8 mouse cellular contexts compared by ENCODE assay signal in the genomic region with DNA sequence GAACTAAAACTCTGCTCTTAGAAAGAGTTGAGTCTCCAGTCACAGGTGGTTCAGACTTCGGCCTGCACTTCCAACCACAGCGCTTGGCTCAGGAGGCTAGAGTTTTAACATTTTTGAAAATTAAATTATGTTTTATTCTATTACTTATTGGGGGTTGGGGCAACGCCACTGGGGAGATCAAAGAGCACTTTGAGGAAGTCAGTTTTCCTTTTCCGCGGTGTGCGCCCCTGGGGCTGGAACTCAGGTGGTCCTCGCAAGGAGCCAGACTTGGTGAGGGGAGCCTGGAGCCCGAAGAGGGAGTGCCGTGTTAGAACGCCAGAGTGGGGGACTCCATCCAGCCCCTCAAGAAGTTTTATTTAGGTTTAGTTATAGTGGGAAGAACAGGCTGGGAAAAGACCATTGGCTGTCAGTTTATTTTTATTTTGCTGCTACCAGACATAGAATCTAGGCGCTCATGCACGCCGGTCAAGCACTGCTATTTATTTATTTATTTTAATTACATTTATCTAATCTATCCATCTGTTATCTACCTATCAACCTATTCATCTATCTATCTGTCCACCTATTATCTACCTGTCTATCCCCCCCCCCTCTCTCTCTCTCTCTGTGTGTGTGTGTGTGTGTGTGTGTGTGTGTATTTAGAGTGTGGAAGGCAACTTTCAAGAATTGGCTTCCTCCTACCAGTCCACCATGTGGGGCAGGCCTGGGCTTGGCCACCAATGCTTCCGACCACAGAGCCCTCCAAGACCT. TPM values are rescaled to one million over a fixed set of nuclear protein-coding genes. Genes with fewer than 3 reads are reported as not detected.
A peak's percentile ranks its signal among the peaks of the same experiment; 100 is the strongest.
DNase-seq lines count a peak whose midpoint lies in the region; ATAC-seq and TF ChIP-seq lines count a peak whose summit lies in the region.

No protein-coding gene starts in this region.

- no peak overlapping the region for H3K27ac ChIP-seq in heart, embryonic 15.5 days
- H3K27ac ChIP-seq in embryonic facial prominence, embryonic 10.5 days (replicated peaks), result no peak overlapping the region
- H3K27ac ChIP-seq in hindbrain, postnatal 0 days, result no peak overlapping the region
- no peak overlapping the region for H3K27ac ChIP-seq in midbrain, embryonic 12.5 days (replicated peaks)

- TF ChIP-seq CTCF in hindbrain, postnatal 0 days (IDR thresholded peaks at IDR 0.05; ENCODE audit: low read depth), result no peak

- H3K9me3 ChIP-seq in heart, embryonic 15.5 days (replicated peaks), result no peaks in the 10 kb centered on the region
- no peaks in the 10 kb centered on the region for H3K9me3 ChIP-seq in embryonic facial prominence, embryonic 10.5 days
- H3K9me3 ChIP-seq in hindbrain, postnatal 0 days (ENCODE audit: low read length), result no peaks in the 10 kb centered on the region
- no peaks in the 10 kb centered on the region for H3K9me3 ChIP-seq in midbrain, embryonic 12.5 days

- no peak for DNase-seq in heart, postnatal 10 days
- peak; percentile 39 for DNase-seq in embryonic facial prominence, embryonic 10.5 days (ENCODE audit: low spot score)
- no peak for DNase-seq in hindbrain, postnatal 0 days (ENCODE audit: low spot score)
- no peak for DNase-seq in left cerebral cortex, adult 9 months (ENCODE audit: low spot score in 2 of 2)
- no peak for DNase-seq in right cerebral cortex, postnatal 25 days
- no peak for DNase-seq in thymus, postnatal 10 days (ENCODE audit: low spot score in 2 of 2)

- H3K27me3 ChIP-seq in heart, embryonic 15.5 days, result no peaks in the 10 kb centered on the region
- H3K27me3 ChIP-seq in embryonic facial prominence, embryonic 10.5 days (replicated peaks; ENCODE audit: low read depth, poor library complexity, severe bottlenecking), result peaks cover 22% of the 10 kb centered on the region
- H3K27me3 ChIP-seq in hindbrain, postnatal 0 days (ENCODE audit: insufficient read depth, low read length), result 0 out of 2 replicates have a peak, but pooled peaks cover 4% of the 10 kb centered on the region
- H3K27me3 ChIP-seq in midbrain, embryonic 12.5 days, result peaks cover 66% of the 10 kb centered on the region

- WGBS in heart, embryonic 15.5 days, result 38% methylated on average over 14 of the region's 14 CpGs
- 13% methylated on average over 14 of the region's 14 CpGs for WGBS in embryonic facial prominence, embryonic 10.5 days
- 35% methylated on average over 14 of the region's 14 CpGs for WGBS in hindbrain, postnatal 0 days
- WGBS in midbrain, embryonic 12.5 days, result 16% methylated on average over 14 of the region's 14 CpGs

- ATAC-seq in heart, embryonic 15.5 days (replicated peaks; ENCODE audit: insufficient number of reproducible peaks, insufficient read depth, low FRiP score, low read depth), result no peak
- ATAC-seq in hindbrain, postnatal 0 days, result no peak
- ATAC-seq in midbrain, embryonic 12.5 days (ENCODE audit: low FRiP score, low read depth), result no peak

- H3K9ac ChIP-seq in heart, embryonic 15.5 days, result no peak overlapping the region
- no peak overlapping the region for H3K9ac ChIP-seq in hindbrain, postnatal 0 days (replicated peaks; ENCODE audit: low read length)
- H3K9ac ChIP-seq in midbrain, embryonic 12.5 days (replicated peaks), result no peak overlapping the region

- peak overlapping the region; percentile 85 for H3K4me2 ChIP-seq in heart, embryonic 15.5 days
- peak overlapping the region; percentile 73 for H3K4me2 ChIP-seq in hindbrain, postnatal 0 days (ENCODE audit: low read depth, low read length)
- H3K4me2 ChIP-seq in midbrain, embryonic 12.5 days (replicated peaks), result 0 out of 2 replicates have a peak overlapping the region, but pooled peaks have one; percentile 55

- H3K4me3 ChIP-seq in heart, embryonic 15.5 days, result peak overlapping the region; percentile 62
- H3K4me3 ChIP-seq in embryonic facial prominence, embryonic 10.5 days, result peak overlapping the region; percentile 78
- peak overlapping the region; percentile 50 for H3K4me3 ChIP-seq in hindbrain, postnatal 0 days (ENCODE audit: low read length)
- peak overlapping the region; percentile 46; the same call in 1 of the 2 replicates for H3K4me3 ChIP-seq in midbrain, embryonic 12.5 days

- no peaks in the 10 kb centered on the region for H3K36me3 ChIP-seq in heart, embryonic 15.5 days
- H3K36me3 ChIP-seq in embryonic facial prominence, embryonic 10.5 days (replicated peaks), result no peaks in the 10 kb centered on the region
- H3K36me3 ChIP-seq in hindbrain, postnatal 0 days (ENCODE audit: insufficient read depth, low read length), result no peaks in the 10 kb centered on the region
- no peaks in the 10 kb centered on the region for H3K36me3 ChIP-seq in midbrain, embryonic 12.5 days

- H3K4me1 ChIP-seq in heart, embryonic 15.5 days (replicated peaks), result peaks cover 24% of the 10 kb centered on the region
- peaks cover 25% of the 10 kb centered on the region for H3K4me1 ChIP-seq in embryonic facial prominence, embryonic 10.5 days
- H3K4me1 ChIP-seq in hindbrain, postnatal 0 days (ENCODE audit: insufficient read depth, low read length), result peaks cover 5% of the 10 kb centered on the region; the same call in 1 of the 2 replicates
- H3K4me1 ChIP-seq in midbrain, embryonic 12.5 days, result peaks cover 9% of the 10 kb centered on the region

- intact Hi-C loops in heart, postnatal 10 days (cut with DNase I), result loop anchor here (10.0 kb wide), 1 partner anchor 205 kb away; no protein-coding TSS in a partner anchor

RNA-seq across cellular contexts. Expression of gene Elf2, which starts 19.3 kb away (rescaled TPM):
- polyA plus RNA-seq in heart, embryonic 15.5 days (2015; fragmentation: Nextera tagmentation; extraction: Ambion mirVana), result 51.3 and 55.4 TPM in 2 replicates
- total RNA-seq in heart, postnatal 10 days (2021), result 10 to 100 TPM; 79.8 to 85.1 TPM
- polyA plus RNA-seq in embryonic facial prominence, embryonic 10.5 days (2016; fragmentation: Nextera tagmentation; extraction: Ambion mirVana), result 42.0 and 49.2 TPM in 2 replicates
- total RNA-seq in hindbrain, postnatal 0 days (2014; rRNA removed), result 47.8 and 56.2 TPM in 2 replicates
- polyA plus RNA-seq in hindbrain, postnatal 0 days (2015; fragmentation: Nextera tagmentation; extraction: Ambion mirVana), result 31.2 and 32.6 TPM in 2 replicates
- 38.3 and 50.1 TPM in 2 replicates for polyA plus RNA-seq in midbrain, embryonic 12.5 days (2016; fragmentation: Nextera tagmentation; extraction: Ambion mirVana)

RNA-seq across cellular contexts. Expression of gene Mgarp, which starts 36.8 kb away (rescaled TPM):
- 6.9 and 9.5 TPM in 2 replicates for polyA plus RNA-seq in heart, embryonic 15.5 days (2015; fragmentation: Nextera tagmentation; extraction: Ambion mirVana)
- total RNA-seq in heart, postnatal 10 days (2021), result under 1 TPM; 0.42 to 0.48 TPM
- polyA plus RNA-seq in embryonic facial prominence, embryonic 10.5 days (2016; fragmentation: Nextera tagmentation; extraction: Ambion mirVana), result 8.0 and 8.7 TPM in 2 replicates
- 2.8 and 3.1 TPM in 2 replicates for total RNA-seq in hindbrain, postnatal 0 days (2014; rRNA removed)
- 2.1 and 3.2 TPM in 2 replicates for polyA plus RNA-seq in hindbrain, postnatal 0 days (2015; fragmentation: Nextera tagmentation; extraction: Ambion mirVana)
- 11.7 and 19.2 TPM in 2 replicates for polyA plus RNA-seq in midbrain, embryonic 12.5 days (2016; fragmentation: Nextera tagmentation; extraction: Ambion mirVana)

RNA-seq across cellular contexts. Expression of gene Ndufc1, which starts 49.1 kb away (rescaled TPM):
- 1,150 and 1,902 TPM in 2 replicates for polyA plus RNA-seq in heart, embryonic 15.5 days (2015; fragmentation: Nextera tagmentation; extraction: Ambion mirVana)
- total RNA-seq in heart, postnatal 10 days (2021), result 1,000 to 10,000 TPM; 1,294 to 1,362 TPM
- 646 and 663 TPM in 2 replicates for polyA plus RNA-seq in embryonic facial prominence, embryonic 10.5 days (2016; fragmentation: Nextera tagmentation; extraction: Ambion mirVana)
- total RNA-seq in hindbrain, postnatal 0 days (2014; rRNA removed), result 33.4 and 35.0 TPM in 2 replicates
- polyA plus RNA-seq in hindbrain, postnatal 0 days (2015; fragmentation: Nextera tagmentation; extraction: Ambion mirVana), result 1,023 and 1,091 TPM in 2 replicates
- 707 and 785 TPM in 2 replicates for polyA plus RNA-seq in midbrain, embryonic 12.5 days (2016; fragmentation: Nextera tagmentation; extraction: Ambion mirVana)

RNA-seq across cellular contexts. Expression of gene Naa15, which starts 55.2 kb away (rescaled TPM):
- 36.5 and 42.5 TPM in 2 replicates for polyA plus RNA-seq in heart, embryonic 15.5 days (2015; fragmentation: Nextera tagmentation; extraction: Ambion mirVana)
- total RNA-seq in heart, postnatal 10 days (2021), result 10 to 100 TPM; 48.4 to 48.6 TPM
- polyA plus RNA-seq in embryonic facial prominence, embryonic 10.5 days (2016; fragmentation: Nextera tagmentation; extraction: Ambion mirVana), result 68.2 and 69.9 TPM in 2 replicates
- 20.4 and 22.5 TPM in 2 replicates for total RNA-seq in hindbrain, postnatal 0 days (2014; rRNA removed)
- polyA plus RNA-seq in hindbrain, postnatal 0 days (2015; fragmentation: Nextera tagmentation; extraction: Ambion mirVana), result 35.0 and 36.5 TPM in 2 replicates
- 70.7 and 75.8 TPM in 2 replicates for polyA plus RNA-seq in midbrain, embryonic 12.5 days (2016; fragmentation: Nextera tagmentation; extraction: Ambion mirVana)
